Mouse (Mus musculus) telencephalon, adult 2 months (tissue): ENCODE data around the gene Bcat2.

ENCODE experiments used
- DNase-seq: peaks from one replicate; pipeline ENCODE4 v3.0.0-alpha.2; 2011; ENCODE audit warnings: low read depth, low spot score

Bcat2 gene

DNA sequence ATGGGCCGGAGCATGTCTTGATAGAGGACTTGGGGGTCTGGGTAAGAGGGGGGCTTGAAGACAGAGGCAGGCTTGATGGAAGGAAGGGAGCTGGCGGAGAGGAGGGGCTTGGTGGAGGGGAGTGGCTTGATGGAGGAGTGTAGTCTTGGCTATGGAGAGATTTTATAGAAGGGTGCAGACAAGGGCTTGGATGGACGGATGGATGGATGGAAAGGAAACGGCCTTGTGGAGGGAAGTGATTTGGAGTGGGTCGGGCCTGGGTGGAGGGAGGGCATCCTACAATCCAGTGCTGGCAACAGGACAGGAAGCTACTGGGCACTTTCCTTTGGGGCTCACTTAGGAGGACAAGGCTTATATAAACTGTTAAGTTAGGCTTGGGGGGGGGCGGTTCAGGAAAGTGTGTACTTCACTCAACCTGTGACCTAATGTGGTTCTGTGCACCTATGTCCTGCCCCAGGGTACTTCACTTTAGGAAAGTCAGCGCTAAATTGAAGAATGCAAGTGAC, 56.7 kb downstream of the Bcat2 start:
- no peak for DNase-seq

DNA sequence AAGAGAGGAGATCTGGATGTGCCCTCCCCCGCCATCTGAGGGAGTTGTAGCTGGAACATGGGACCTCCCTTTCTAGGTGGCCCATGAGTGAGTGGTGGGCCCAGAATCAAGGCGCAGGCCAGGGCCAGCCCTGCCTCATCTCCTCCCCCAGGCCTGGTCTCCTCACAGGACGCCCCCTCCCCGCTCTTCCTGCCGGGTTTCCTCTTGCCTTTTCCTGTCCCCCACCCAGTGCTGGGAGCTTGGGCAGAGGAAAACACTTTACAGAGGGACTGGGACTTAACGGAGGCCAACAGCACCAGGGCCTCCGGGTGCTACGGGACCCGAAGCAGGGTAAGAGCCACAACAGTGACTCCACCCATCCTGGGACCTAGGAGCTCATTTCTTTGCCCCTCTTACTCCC, 57.3 kb downstream of the Bcat2 start, which contains the start of gene Rasip1:
TSS of gene Rasip1 (plus strand) at position 228 of the 400 bp plus-strand sequence.
- DNase-seq: no peak

DNA sequence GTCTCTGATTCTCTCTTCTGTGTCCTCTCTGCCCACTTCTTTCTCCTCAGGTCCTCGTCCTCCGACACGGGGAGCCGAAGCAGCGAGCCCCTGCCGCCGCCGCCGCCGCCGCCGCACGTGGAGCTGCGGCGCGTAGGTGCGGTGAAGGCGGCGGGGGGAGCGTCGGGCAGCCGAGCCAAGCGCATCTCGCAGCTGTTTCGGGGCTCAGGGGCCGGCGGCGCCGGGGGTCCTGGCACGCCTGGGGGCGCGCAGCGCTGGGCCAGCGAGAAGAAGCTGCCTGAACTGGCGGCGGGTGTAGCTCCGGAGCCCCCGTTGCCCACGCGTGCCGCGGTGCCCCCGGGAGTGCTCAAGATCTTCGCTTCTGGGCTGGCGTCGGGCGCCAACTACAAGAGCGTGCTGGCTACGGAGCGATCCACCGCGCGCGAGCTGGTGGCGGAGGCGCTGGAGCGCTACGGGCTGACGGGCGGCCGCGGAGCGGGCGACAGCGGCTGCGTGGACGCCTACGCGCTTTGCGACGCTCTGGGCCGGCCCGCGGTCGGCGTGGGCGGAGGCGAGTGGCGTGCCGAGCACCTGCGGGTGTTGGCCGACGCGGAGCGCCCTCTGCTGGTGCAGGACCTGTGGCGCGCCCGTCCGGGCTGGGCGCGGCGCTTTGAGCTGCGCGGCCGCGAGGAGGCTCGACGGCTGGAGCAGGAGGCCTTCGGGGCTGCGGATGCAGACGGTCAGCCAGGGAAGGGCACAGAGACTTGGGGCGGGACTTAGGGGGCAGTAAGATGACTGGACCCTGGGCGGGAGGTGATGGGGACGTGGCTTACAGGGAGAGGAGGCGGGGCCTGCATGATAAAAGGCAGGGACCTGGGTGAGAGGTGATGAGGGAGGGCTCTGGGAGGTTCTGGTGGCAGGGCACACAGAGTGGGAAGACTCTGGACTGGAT, 58.7 kb downstream of the Bcat2 start:
- peak; percentile 63 for DNase-seq

DNA sequence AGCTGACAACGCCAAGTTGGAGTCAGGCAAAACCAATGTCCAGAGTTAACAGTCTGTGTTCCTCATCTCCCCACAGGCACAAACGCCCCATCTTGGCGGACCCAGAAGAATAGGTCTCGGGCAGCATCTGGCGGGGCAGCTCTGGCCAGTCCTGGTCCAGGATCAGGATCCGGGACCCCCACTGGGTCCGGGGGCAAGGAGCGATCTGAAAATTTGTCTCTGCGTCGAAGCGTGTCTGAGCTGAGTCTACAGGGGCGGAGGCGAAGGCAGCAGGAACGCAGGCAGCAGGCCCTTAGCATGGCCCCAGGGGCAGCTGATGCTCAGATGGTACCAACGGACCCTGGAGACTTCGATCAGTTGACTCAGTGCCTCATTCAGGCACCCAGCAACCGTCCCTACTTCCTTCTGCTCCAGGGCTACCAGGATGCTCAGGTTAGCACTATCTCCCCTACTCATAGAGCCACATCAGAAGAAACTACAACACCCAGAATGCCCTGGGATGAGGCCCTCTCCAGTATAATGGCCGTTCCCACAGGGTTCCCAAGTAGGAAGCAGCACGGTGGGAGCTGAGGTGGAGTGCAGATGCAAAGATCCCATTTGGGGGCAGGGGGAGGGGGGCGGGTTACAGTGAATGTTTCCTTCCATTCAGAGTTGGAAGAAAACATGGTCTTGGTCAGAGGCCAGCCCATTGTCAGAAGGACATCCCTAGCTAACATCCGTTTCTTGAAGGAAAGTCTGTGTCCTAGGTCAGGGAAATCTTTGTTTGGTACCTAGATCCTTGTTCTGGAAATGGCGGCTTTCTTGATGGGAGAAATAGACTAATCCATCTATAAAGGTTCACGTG, 60.3 kb downstream of the Bcat2 start:
- DNase-seq: no peak

DNA sequence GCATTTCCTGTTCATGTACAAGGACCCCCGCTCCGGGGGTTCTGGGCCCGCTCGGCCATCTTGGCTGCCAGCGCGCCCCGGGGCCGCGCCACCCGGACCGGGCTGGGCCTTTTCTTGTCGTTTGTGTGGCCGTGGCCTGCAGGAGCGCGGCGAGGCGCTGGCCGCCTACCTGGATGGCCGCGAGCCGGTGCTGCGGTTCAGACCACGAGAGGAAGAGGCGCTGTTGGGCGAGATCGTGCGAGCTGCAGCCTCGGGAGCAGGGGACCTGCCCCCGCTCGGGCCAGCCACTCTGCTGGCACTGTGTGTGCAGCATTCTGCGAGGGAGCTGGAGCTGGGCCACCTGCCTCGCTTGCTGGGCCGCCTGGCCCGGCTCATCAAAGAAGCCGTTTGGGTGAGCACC, 62.5 kb downstream of the Bcat2 start:
- DNase-seq: no peak

DNA sequence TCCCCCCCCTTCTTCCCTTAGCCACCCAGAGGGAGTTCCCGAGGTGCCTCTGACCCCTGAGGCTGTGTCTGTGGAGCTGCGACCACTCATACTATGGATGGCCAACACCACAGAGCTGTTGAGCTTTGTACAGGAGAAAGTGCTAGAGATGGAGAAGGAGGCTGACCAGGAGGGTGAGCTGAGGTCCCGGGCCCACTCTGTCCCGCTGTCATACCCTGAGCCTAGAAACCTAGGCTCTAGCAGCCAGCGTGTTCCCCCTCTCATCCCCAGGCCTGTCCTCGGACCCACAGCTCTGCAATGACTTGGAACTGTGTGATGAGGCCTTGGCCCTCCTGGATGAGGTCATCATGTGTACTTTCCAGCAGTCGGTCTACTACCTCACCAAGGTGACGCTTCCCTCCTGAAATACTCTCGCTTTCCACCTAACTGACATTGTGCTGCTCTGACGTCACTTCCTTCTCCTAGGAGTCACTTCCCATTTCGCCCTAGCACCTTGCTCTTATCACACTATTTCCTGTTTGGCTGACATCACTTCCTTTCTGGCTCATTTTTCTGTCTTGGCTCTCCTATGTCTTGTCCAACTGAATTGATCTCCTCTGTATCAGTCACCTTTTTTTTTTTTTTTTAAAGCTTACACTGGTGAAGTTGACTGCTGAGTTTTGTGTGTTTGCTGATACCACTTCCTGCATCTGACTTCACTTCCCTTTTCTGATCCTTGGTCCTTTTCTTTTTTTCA, 65.2 kb downstream of the Bcat2 start:
- DNase-seq: no peak

DNA sequence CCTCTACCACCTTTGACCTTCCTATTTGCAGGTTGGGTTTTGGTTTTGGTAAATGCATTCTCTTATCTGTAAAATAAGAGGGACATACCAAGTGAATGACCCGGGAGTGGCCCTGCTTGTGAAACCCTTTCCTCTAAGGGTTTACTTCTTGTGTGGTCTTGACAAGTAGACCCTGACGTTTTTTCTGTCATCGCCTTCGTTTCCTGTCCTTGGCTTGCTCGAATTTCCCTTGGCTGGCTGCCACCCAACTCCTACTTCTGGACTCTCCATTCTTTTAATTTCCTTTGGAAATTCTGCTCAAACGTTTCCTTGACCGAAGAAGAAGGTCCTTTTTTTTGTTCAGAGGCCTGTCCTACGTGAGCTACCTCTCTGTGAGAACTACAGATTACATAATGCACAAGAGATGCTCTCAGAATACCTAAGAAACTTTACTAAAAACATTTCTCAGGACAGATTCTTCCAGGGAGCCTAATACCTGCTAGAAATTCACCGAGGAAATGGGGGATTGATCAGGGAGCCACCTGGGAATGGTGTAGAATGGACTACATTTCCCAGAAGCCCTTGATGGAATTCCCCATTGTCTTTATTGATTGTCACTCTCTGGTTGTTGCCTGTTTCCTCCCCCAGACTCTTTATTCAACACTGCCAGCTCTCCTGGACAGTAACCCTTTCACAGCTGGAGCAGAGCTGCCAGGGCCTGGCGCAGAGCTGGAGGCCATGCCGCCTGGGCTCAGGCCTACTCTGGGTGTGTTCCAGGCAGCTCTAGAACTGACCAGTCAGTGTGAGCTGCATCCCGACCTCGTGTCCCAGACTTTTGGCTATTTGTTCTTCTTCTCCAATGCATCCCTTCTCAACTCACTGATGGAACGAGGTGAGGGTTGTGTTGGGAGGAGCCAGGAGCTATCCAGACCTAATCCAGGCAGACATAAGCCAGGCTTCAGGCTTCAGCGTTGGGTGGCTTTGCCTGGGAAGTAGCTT, 66.0 kb downstream of the Bcat2 start:
- DNase-seq: no peak

DNA sequence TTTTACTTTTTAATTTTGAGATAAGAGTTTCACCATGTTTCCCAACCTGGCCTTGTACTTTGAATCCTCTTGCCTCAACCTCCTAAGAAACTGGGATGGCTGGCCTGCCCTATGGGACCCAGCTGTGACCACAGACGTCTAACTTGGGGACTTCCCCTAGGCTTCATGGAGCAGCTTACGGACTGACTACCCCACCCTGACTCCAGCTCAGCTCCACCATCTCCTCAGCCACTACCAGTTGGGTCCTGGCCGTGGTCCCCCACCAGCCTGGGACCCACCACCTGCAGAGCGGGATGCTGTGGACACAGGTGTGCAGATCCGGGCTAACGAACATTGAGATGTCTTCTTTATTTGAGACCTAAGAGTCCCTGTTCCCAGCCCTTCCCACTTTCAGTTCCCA, 67.8 kb downstream of the Bcat2 start:
- no peak for DNase-seq

DNA sequence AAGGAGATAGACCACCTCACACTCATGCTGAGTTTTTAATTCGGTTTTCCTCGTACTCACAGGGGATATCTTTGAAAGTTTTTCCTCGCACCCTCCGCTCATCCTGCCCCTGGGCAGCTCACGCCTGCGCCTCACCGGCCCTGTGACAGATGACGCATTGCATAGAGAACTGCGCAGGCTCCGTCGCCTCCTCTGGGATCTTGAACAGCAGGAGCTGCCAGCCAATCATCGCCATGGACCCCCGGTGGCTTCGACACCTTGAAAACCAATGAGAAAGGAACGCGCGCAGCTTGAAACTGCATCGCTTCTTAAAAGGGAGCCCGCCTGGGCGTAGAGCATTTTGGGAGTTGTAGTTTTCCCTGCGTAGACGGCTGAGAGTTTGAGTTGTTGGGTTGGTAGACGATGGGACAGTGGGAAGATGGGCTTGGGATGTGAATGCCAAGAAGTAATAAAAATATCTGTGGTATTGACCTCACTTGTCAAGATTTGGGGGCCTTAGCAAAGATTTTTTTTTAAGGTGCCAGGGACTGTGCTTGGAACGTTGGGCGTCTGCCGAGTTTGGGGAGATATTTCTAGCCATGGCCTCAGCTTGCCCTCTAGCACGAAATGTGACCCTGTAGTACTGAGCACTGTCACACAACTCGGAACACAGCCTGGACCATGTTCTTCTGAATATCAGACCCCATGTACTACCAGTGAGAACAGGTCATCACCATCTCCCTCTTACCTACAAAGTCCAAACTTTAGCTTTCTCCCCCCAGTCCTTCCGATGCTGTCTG, 68.9 kb downstream of the Bcat2 start:
- DNase-seq: peak; percentile 98
